Mouse (Mus musculus) mesoderm, embryonic 11.5 days (tissue): ENCODE data around the gene Hyou1.
"Not testable (repeated sequence)": the region's sequence is repeated elsewhere in the genome, so short reads cannot be mapped to it uniquely, and the experiment has no call there.

Experiments
- DNase-seq: peaks from one replicate; pipeline ENCODE4 v3.0.0-alpha.2; 2012; ENCODE audit warnings: low read depth, low spot score

Gene Hyou1

DNA sequence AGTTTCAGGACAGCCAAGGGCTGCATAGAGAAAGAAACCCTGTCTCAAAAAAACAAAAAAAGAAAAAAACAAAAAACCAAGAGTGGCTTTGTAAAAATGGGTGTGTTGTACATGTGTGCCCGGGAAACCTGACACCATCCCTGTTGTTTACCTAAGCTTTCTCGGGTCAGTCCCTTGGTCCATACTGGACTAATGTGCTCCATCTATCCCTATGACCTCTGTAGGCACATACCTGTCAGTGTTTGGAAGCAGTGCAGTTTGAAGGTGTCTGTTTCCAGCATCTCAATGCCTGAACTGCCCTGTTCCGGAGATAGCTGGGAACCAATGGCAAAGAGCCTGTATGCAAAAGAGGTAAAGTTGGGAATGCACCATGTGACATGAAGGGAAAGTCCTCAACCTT lies 25.7 kb downstream of the Hyou1 start:
- DNase-seq: no peak

DNA sequence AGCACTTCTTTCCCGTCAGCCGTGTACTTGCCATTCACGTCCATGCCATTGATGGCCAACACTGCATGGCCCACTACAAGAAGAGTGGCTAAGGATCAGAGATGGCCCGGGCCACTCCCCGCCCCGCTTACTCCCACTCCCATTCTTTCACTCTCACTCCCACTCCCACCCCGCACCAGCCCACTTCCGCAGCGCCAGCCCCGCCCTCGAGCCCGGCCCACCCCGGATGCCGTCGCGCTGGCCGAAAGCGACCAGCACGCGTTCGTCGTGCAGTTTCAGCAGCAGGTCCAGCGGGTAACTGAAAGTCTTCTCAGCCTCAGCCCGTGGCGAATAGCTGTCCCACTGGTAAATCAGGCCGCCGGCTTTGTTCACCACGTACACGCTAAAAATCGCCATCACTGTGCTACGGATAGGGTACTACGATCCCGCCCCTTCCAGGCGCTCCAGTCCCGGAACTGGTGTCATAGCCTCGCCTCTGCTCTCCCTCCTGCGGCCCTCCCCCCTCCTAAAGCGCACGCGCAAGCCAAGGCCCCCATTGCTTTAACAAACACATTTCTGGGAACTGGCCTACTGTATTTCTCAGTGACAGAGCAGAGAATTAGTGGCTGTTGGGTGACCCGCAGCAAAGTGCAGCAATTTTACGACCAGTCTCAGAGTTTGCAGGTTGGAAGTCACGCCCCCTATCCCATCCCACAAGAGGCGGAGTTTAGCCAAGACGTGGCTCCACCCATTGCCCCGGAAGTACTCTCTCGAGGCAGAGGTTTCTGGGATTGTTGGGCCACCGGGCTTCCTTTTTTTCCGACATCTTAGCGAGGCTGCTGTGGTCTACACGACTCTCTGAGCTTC lies 27.8 kb downstream of the Hyou1 start, which contains the start of the genes Rps25 and Trappc4:
TSS of gene Rps25 (plus strand) at position 234 of the 846 bp plus-strand sequence.
TSS of gene Trappc4 (minus strand) at position 695 of the 846 bp plus-strand sequence.
- peak; percentile 95 for DNase-seq

DNA sequence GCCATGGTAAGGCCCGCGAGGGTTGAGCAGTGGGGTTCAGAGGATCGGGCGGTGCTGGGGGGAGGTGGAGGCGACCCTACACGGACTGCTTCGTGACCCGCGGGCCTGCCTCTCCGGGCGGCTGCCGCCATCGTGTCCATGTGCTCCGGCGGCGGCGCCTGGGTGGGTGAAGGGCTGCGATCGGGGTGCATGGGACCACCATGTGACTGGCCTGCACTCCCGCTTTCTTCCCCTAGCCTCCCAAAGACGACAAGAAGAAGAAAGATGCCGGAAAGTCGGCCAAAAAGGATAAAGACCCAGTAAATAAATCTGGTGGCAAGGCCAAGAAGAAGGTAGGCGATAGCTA lies 28.4 kb downstream of the Hyou1 start:
- no peak for DNase-seq

DNA sequence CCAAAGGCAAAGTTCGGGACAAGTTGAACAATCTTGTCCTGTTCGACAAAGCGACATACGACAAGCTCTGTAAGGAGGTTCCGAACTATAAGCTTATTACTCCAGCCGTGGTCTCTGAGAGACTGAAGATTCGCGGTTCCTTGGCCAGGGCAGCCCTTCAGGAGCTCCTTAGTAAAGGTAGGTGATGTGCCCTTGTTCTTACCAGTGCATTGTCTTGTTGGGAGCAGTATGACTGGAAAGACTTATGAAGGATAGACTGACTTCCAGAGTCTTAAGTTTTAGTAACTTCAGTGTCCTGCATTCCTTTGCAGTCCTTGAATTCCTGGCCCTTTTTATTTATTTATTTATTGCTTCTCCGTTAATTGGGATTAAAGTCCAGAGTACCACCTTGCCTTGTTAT lies 29.4 kb downstream of the Hyou1 start:
- not testable (repeated sequence) for DNase-seq

DNA sequence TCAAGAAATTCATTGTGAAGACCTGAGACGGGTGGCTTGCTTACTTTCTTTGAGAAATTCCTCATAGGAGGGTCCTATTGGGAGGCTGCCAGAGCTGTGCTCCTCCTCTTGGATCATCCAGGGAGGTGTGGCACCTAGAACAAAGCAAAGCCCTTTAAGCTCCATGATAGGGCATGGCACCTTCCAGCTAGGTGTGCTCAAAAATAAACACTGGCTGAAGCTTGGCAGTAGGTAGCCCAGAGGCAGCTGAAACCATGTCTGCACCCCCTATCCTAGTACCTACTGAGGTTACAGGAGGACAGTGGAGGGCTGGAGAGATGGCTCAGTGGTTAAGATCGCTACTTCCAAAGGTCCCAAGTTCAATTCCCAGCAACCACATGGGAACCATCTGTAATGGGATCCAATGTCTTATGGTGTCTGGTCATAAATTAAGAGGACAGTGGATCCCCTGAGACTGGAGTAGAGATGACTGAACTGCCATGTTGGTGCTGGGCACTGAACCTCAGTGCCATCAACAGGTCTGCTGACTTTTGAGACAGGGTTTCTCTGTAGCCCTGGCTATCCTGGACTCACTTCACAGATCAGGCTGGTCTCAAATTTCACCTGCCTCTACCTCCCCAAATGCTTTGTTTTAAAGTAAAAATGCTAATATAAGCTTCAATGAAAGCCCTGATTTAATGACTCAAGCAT lies 31.5 kb downstream of the Hyou1 start:
- DNase-seq: no peak

DNA sequence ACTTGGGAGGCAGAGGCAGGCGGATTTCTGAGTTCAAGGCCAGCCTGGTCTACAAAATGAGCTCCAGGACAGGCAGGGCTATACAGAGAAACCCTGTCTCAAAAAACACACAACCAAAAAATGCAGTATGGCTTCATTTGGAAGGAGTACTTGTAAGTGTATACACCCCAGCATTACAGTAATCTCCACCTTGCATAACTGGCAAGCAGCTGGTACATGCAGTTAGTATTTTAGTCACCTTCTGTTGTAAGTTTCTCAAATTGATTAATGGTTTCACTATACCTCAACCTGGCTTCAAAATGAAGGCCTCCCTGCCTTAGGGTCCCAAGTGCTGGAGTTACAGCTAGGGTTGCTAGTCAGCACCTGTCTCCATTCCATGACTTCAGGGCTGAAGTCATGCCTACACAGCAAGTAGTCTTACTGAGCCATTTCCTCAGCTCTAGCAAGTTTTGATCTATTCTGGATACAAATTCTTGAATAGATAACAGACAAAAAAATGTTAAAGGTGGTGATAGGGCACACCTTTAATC lies 32.4 kb downstream of the Hyou1 start:
- no peak for DNase-seq

DNA sequence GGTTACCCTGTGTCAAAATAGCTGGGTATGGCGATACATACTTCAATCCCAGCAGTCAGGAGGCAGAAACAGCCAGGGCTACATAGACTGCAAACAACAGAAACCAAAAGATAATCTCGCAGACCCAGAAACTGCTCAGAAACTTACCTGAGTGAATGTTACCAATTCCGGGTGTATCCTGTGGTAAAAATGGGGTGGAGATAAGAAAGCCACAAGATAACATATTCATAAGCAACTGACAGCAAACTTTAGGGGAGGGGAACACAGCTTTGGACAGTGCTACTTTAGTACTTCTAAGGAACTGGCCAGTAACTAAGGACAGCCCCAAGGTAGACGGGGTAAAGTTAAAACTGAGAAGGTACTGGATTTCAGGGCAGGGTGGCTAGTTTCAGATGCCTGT lies 33.0 kb downstream of the Hyou1 start:
- no peak for DNase-seq

DNA sequence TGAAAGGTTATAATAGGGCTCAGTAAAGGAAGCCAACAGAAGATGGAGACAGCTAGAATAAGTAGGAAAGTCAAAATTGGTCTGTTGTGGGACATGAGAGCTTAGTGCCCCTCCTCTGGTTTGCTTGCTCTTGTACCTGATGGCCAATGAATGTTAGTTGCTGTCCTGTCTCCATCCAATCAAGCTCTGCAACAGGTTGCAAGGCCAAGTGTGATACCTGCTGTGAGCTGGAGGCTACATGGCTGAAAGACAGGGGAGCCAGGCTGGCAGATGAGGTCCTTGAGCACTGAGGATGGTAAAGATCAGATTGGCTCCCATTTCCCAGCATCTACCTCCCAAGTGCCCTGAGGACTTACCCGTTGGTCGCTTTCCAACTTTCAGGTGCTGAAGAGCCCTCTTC lies 33.5 kb downstream of the Hyou1 start:
- no peak for DNase-seq

DNA sequence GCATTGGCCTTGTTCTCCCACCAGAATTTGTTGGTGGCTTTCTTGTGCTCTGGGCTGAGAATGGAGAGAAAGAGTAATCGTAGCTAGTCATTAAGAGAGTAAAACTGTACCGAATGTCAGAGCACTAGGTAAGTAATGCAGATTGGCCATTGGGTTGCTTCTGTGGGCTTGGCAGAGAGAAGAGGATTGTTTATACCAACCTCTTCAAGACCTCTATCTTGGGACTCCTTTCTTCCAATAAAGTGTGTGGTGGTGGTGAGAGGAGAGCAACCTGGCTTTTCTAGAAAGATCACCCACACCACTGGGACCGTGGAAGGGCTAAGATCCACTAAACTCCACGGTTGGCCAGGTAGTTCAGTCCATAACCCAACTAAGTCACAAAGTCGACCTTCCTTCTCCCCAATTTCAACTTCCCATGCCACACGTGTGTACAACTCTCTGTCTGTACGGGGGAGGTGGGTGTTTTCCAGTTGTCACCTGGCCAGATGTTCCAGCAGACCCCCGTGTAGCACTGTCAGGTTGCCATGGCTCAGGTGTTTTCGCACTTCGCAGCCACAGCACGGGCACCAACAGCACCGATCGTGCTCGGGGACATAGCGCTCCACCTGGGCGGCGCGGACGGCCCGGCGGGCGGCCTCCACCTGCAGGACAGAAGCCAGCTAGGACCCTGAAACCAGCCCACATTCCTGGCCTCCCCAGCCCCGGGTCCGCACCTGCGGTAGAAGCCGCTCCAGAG lies 38.0 kb downstream of the Hyou1 start:
- no peak for DNase-seq

DNA sequence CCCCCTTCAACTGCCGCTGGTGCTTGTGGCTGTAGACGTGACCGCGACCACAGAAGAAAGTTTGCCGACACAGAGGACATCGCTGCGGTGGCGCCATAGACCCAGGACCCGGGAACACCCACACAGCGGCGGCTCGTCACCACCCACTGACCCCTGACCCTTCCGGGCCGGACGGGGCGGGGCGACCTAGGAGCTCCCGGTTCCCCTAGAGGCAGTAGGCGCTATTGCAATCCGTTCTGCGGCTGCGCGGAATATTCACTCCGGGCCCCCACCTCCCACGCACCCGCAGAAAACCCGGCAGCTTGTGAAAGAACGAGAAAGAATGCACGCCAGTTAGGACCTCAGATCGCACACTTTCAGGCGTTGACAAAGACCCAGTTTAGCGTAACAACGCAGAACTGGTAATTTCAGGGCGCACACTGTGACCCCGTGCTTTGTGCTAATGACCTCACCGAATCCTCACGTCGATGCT lies 38.6 kb downstream of the Hyou1 start:
- DNase-seq: peak; percentile 93

DNA sequence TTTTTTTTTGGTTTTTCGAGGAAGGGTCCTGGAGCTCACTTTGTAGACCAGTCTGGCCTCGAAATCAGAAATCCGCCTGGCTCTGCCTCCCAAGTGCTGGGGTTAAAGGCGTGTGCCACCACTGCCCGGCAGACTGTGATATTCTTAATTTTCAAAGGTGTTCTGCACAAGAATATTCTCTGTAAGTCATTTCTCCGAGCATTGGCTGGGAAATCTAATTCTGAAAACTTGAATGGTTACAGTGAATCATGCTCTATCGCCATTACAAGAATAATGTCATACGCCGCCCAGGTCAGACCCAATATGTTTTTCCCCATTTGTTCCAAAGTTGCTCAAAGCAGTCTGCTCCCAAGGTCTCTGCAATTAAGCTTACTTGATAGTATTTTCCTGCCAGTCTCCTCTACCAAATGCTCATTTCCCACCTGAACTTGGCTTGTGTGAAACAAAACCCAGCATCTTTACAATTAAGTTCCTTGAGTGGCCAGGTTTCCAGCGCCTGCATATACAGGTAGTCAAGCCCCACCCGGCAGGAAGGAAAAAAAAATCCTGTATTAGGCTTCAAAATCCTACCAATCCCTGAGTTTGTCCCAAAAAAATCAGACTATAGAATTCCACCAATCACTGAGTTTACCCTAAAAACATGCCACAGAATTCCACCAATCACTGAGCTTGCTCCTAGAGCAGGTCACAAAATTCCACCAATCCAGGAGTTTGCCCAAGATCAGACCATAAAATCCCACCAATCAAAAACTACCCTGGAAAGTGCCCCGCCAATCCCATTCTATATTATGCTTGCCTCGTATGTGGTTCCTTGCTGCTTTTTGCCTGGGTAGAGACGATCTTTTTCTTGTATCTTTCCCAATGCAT lies 39.5 kb downstream of the Hyou1 start, which contains the start of gene Ccdc84:
TSS of gene Ccdc84 (minus strand) at position 51 of the 867 bp plus-strand sequence.
- no peak for DNase-seq

DNA sequence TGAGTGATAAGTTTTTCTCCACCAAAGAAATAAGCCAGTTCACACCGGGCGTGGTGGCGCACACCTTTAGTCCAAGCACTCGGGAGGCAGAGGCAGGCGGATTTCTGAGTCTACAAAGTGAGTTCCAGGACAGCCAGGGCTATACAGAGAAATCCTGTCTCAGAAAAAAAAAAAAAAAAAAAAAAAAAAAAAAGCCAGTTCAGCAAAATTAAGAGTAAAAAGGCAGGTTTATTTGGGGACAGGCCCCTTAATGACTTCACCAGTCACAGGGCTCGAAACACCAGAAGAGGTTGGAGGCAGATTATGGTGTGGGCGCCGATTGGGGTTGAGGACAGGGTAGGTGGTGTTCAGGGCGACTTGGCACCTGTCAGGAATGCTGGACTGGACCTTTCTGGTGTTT lies 40.4 kb downstream of the Hyou1 start:
- not testable (repeated sequence) for DNase-seq

DNA sequence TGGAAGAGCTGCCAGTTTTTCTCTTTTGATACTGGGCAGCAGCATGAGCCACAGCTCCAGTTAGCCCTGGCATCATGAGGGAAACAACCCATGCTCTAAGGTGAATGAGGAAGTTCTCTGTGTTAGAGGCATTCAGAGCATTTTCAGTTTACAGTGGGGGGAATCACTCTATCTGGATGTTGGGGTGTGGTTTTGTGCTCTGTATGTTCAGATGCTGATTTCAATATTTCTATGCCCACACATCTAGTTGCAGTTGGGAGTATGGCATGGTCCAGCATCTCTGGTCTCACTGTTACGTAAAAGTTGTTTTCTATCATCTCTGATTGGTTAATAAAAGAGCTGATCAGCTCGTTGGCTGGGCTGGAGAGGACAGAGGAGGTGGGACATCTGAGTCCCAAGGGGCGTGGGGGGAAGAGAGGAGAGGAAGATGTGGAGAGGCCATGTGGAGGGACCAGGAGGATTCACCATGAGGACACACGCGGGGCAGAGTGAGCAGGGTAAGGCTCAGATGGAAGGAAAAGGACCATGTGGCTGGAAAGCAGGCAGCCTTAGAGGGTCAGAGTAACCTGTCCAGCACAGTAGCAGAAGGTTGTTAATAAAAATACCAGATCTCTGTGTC lies 41.1 kb downstream of the Hyou1 start:
- DNase-seq: no peak

DNA sequence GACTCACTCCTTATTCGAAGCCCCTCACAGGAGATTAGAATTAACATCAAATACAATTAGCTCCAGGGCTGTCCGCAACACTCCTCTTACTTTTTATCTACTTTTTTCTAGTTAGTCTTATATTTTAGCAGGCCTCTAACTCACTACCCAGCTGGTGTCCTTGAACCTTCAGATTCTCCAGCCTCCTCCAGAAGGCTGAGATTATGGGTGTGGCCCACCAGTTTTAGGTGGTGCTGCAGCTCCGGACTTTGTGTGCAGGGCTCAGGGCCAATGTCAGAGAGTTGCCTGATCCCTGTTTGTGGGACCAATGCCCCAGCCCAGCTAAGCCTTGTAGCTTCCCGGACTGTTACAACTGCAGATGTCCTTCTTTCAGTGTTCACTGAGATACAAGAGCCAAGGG lies 44.3 kb downstream of the Hyou1 start:
- DNase-seq: no peak

DNA sequence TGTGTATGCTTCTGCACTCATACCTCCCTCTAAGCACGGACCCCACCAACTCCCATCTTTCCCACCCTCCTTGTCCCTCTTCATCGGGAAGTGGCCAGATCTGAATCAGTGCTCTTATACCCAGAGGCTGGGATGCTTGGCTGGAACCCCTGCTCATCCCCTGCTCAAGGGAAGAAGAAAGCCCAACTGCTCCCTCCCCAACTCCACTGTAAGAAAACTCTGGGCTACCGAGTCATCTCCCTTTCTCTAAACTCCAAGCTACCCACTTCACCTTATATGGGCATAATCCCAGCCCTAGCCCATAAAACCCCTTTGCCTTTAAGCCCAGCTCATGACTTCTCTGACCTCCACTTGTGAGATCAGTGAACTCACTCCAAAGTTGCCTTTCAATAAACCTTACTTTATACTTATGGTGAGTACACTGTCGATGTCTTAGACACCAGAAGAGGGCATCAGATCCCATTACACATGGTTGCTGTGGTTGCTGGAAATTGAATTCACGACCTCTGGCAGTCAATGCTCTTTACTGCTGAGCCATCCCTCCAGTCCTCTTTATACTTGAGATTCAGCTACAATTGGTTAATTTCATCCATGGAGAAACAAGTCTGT lies 53.4 kb downstream of the Hyou1 start:
- no peak for DNase-seq

DNA sequence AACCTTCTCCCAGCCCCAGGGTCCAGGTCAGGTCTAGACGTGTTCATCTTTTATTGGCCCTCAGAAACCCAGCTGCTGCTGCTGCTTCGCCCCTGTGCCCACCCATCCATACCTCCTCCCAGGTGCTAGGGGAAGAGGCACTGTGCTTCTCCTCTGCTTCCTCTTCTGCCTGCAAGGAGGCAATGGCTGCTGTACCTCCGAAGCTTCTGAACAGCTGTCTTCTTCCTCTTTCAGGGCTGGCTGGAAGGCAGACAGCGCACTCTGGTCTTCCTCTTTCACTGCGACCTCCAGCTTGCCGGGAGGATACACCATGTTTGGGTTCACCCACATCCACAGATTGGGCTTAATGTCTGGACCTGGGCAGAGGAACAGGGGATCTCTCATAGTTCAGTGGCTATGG lies 56.5 kb downstream of the Hyou1 start:
- no peak for DNase-seq

DNA sequence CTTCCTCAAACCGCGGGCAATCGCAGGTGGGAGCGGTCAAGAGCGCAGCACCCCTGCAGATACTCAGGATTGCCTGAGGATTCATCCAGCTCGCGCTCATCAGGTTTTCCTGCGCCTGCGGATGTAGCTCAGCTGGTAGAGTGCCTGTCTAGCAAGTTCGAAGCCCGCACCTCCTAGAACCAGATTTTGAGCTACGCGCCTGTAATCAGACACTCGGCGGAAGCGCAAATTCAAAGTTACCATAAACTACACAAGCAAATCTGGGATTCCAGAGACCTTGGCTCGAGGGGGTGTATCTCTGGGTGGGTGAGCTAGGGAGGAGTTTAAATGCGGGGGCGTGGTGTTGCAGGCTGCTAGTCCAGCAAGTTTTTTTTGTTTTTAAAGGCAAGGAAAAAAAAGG lies 61.7 kb downstream of the Hyou1 start, which contains the start of gene Foxr1:
TSS of gene Foxr1 (minus strand) at position 176 of the 400 bp plus-strand sequence.
- DNase-seq: no peak
